Mouse (Mus musculus): ENCODE results near the gene Capn13.

- TF ChIP-seq FLI1 (IDR thresholded peaks at IDR 0.05; ENCODE audit: low read length) (no peak), GATA1 (IDR thresholded peaks at IDR 0.05; ENCODE audit: borderline replicate concordance, low read length) (no peak)
Observed at GRCm38 (mm10) chr17:73361054-73361453, 39.6 kb downstream of the Capn13 start.

All from megakaryocyte, embryonic 14.5 days (primary cell).